Mouse (Mus musculus) forebrain, embryonic 11.5 days (tissue): ENCODE measurements around the gene Lca5. TPM values are rescaled to one million over a fixed set of nuclear protein-coding genes. Genes with fewer than 3 reads are reported as not detected.
A peak's percentile ranks its signal among the peaks of the same experiment; 100 is the strongest.

ENCODE experiments used
- ATAC-seq: fragments of 200-750 bp; cut with Nextera tagmentation; replicated peaks from 2 replicates; pipeline ENCODE4 v1.8.0; 2017; ENCODE audit warnings: moderate TSS enrichment; ENCODE audit not compliant: low FRiP score
- DNase-seq: peaks from one replicate; pipeline ENCODE4 v3.0.0-alpha.2; 2017; ENCODE audit warnings: low spot score
- H3K27ac ChIP-seq: fragments of 300-500 bp; sonication (generic); 2 replicates; pipeline ENCODE4 v1.5.1; 2014; ENCODE audit warnings: low read depth, low read length
- H3K27me3 ChIP-seq: fragments of 300-500 bp; sonication (generic); 2 replicates; pipeline ENCODE4 v1.6.1; 2014; ENCODE audit warnings: mild to moderate bottlenecking, low read length, mixed read lengths; ENCODE audit not compliant: control insufficient read depth, insufficient read depth
- H3K36me3 ChIP-seq: fragments of 300-500 bp; sonication (generic); 2 replicates; pipeline ENCODE4 v1.6.1; 2014; ENCODE audit warnings: mild to moderate bottlenecking, low read length, moderate library complexity, mixed read lengths; ENCODE audit not compliant: control insufficient read depth, insufficient read depth
- H3K4me1 ChIP-seq: fragments of 300-500 bp; sonication (generic); replicated peaks from 2 replicates; pipeline ENCODE4 v1.6.1; 2014; ENCODE audit warnings: low read length, mixed read lengths; ENCODE audit not compliant: control insufficient read depth, insufficient read depth
- H3K4me2 ChIP-seq: fragments of 300-500 bp; sonication (generic); 2 replicates; pipeline ENCODE4 v1.6.1; 2014; ENCODE audit warnings: low read depth, mild to moderate bottlenecking, low read length, moderate library complexity, mixed read lengths; ENCODE audit not compliant: severe bottlenecking
- H3K4me3 ChIP-seq: fragments of 300-500 bp; sonication (generic); 2 replicates; pipeline ENCODE4 v1.5.1; 2014; ENCODE audit warnings: low read depth, low read length
- H3K9ac ChIP-seq: fragments of 300-500 bp; sonication (generic); 2 replicates; pipeline ENCODE4 v1.6.1; 2014; ENCODE audit warnings: low read length
- H3K9me3 ChIP-seq: fragments of 300-500 bp; sonication (generic); 2 replicates; pipeline ENCODE4 v1.6.1; 2016; ENCODE audit warnings: low read length, mixed read lengths; ENCODE audit not compliant: control insufficient read depth
- WGBS: fragments of 180-500 bp; shearing (Covaris S2); extraction: QIAGEN DNeasy Blood & Tissue Kit; methylation state at CpG from one replicate; pipeline ENCODE4 v1.1.7; 2014; 5-methylcytosine and 5-hydroxymethylcytosine counted together
- polyA plus RNA-seq: library from polyadenylated mRNA; unstranded; fragments of >200 nt; fragmentation: Nextera tagmentation; extraction: Ambion mirVana; gene quantifications from 2 replicates; pipeline ENCODE4 v1.2.1, GENCODE M21; 2014

Lca5 gene
- polyA plus RNA-seq, result 29.4 TPM in 2 replicates

DNA sequence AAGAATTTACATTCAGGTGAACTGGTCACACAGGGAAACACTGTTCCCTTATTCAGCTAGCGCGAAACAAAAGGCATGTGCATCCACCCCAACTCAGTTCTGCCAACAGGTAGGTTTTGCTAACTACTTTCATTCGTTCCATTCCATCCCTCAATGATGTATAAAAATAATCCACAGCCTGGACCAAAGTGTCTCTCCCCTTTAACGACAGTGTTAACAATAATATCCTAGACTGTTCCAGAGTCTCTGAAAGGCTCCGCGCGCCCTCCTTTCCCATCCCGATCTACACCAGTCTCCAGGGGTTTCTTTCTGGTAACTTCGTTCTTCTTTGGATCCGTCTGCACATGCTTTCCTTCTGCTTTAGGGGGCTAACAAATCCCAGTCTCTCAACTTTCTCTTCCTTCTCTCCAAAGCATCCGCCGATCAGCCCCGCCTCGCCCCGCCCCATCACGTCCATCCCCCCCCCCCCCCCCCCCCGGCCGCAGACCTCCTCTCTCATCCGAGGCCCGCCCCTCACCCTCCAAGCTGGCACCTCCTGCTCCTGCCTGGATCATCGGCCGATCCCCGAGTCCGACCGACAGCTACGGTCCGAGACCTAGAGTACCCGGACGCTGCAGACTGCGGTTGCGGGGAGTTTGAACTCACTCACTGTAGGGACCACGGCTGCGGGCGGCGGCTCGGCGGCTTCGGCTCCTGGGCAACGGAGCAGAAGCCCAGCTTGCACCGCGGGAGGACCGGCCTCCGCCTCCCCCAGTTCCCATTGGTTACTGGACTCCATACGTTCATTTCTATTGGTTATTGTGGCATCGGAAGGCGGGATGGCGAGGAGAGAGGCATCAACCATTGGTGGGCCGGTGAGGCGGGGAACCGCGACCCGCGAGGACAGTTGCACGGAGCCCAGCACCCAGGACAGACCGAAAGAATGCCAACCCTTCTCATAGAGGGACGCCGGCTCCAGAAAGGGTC is at the start of gene Lca5:
Gene Lca5, minus strand, starts transcription at position 736 of the 966 bp plus-strand sequence.
- Histone ChIP-seq H3K4me1 (peaks cover 5% of the 10 kb centered on the region; the same call in 1 of the 2 replicates), H3K4me3 (peak within 1 kb of the TSS; percentile 54), H3K27me3 (no peaks in the 10 kb centered on the region), H3K4me2 (peak within 1 kb of the TSS; percentile 53), H3K9me3 (no peaks in the 10 kb centered on the region), H3K27ac (peak within 1 kb of the TSS; percentile 95), H3K9ac (peak within 1 kb of the TSS; percentile 77), H3K36me3 (no peaks in the 10 kb centered on the region)
- ATAC-seq, result peak; percentile 99
- 2% methylated on average over 53 of the region's 57 CpGs for WGBS
- DNase-seq, result peak; percentile 95

- no peaks in the 10 kb centered on the region for H3K4me1 ChIP-seq
- no peak overlapping the region for H3K4me3 ChIP-seq
- DNase-seq (no peak), ATAC-seq (peak; percentile 46; the same call in 1 of the 2 replicates)
- H3K9me3 ChIP-seq, result no peaks in the 10 kb centered on the region
- no peak overlapping the region for H3K4me2 ChIP-seq
- 58% methylated on average over 15 of the region's 15 CpGs for WGBS
- H3K9ac ChIP-seq, result no peak overlapping the region
- no peaks in the 10 kb centered on the region for H3K27me3 ChIP-seq
- no peak overlapping the region for H3K27ac ChIP-seq
- H3K36me3 ChIP-seq, result no peaks in the 10 kb centered on the region
Measured at GRCm38 (mm10) chr9:83488491-83489210, 47.7 kb upstream of the Lca5 start.

- Histone ChIP-seq H3K4me3 (no peak overlapping the region), H3K9ac (no peak overlapping the region), H3K4me2 (no peak overlapping the region), H3K4me1 (no peaks in the 10 kb centered on the region), H3K9me3 (no peaks in the 10 kb centered on the region), H3K36me3 (no peaks in the 10 kb centered on the region), H3K27me3 (no peaks in the 10 kb centered on the region), H3K27ac (no peak overlapping the region)
- DNase-seq (no peak), ATAC-seq (no peak)
- WGBS, result 58% methylated on average over 9 of the region's 9 CpGs
Measured at GRCm38 (mm10) chr9:83487771-83488470, 47.0 kb upstream of the Lca5 start.

DNA sequence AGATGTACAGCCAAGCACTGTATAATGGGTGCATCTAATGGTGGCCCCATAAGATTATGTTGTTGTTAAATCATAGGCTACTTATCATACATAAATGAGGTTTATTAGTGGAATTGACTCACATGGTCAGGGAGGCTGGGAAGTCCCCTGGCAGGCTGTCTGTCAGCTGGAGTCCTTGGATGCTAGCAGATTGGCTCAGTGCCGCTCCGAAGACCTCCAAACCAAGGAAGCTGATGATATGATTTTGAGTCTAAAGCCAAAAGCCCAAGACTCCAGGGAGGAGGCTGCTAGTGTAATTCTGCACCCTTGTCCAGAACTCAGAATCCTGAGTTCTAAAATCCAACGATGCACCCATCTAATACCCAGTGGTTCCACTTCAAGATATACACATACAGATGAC is 45.0 kb upstream of the Lca5 start:
- 93% methylated on average over 3 of the region's 3 CpGs for WGBS
- Histone ChIP-seq H3K4me3 (no peak overlapping the region), H3K9ac (no peak overlapping the region), H3K4me2 (no peak overlapping the region), H3K36me3 (no peaks in the 10 kb centered on the region), H3K9me3 (no peaks in the 10 kb centered on the region), H3K27ac (no peak overlapping the region), H3K27me3 (no peaks in the 10 kb centered on the region), H3K4me1 (0 out of 2 replicates have a peak, but pooled peaks cover 1% of the 10 kb centered on the region)
- ATAC-seq (no peak), DNase-seq (no peak)

DNA sequence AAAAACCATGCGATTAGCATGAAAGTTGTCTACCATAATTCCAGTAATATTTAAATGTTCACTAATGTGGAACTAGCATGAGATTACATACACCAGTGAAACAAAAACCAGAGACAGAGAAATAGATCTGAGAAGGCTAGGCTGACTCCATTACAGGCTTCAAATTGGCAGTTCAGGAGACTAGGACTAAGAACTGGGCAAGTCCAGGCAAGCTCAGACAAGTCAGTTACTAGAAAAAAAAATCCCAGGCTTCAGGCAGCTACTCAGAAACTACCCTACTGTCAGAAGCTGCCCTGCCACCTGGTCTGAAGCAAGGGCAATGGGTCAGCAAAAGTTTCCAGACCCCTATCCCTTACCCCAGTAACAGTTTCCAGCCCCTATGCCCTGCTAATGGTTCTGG is 44.4 kb upstream of the Lca5 start:
- 94% methylated on average over 1 of the region's 1 CpGs for WGBS
- no peaks in the 10 kb centered on the region for H3K27me3 ChIP-seq

DNA sequence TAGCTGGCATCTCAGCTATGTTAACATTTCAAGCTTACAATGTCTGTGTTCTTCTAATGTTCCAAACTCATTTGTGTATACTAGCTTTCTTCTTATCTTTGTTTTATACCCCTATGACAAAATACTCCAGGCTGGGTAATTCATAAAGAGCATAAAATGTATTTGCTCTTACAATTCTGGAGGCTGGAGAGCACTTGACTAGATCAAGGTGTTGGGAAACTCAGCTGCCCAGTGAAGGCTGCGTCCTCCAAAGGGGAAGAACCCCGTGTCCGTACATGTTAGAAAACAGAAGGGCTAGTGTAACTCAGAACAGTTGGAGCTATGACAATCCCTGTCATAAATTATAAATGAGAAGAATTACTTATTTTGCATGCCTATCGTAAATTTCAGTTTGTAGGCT is 42.5 kb upstream of the Lca5 start:
- no peak overlapping the region for H3K9ac ChIP-seq
- H3K27ac ChIP-seq, result no peak overlapping the region
- H3K4me2 ChIP-seq, result no peak overlapping the region
- H3K4me1 ChIP-seq, result 0 out of 2 replicates have a peak, but pooled peaks cover 1% of the 10 kb centered on the region
- H3K4me3 ChIP-seq, result no peak overlapping the region
- no peaks in the 10 kb centered on the region for H3K36me3 ChIP-seq
- WGBS, result 93% methylated on average over 4 of the region's 4 CpGs
- no peaks in the 10 kb centered on the region for H3K27me3 ChIP-seq
- DNase-seq (no peak), ATAC-seq (no peak)
- no peaks in the 10 kb centered on the region for H3K9me3 ChIP-seq

More for the DNA sequence above, 44.4 kb upstream of the Lca5 start:
- Histone ChIP-seq H3K4me1 (0 out of 2 replicates have a peak, but pooled peaks cover 1% of the 10 kb centered on the region), H3K4me3 (no peak overlapping the region), H3K4me2 (no peak overlapping the region), H3K36me3 (no peaks in the 10 kb centered on the region), H3K27ac (no peak overlapping the region), H3K9me3 (no peaks in the 10 kb centered on the region), H3K9ac (no peak overlapping the region)
- ATAC-seq (no peak), DNase-seq (no peak)

- H3K4me2 ChIP-seq, result no peak overlapping the region
- H3K9ac ChIP-seq, result no peak overlapping the region
- 79% methylated on average over 4 of the region's 4 CpGs for WGBS
- ATAC-seq, result peak; percentile 76
- 0 out of 2 replicates have a peak, but pooled peaks cover 1% of the 10 kb centered on the region for H3K4me1 ChIP-seq
- H3K27ac ChIP-seq, result no peak overlapping the region
- H3K36me3 ChIP-seq, result no peaks in the 10 kb centered on the region
- H3K4me3 ChIP-seq, result no peak overlapping the region
- H3K9me3 ChIP-seq, result no peaks in the 10 kb centered on the region
- peak; percentile 67 for DNase-seq
- no peaks in the 10 kb centered on the region for H3K27me3 ChIP-seq
Measured at GRCm38 (mm10) chr9:83482176-83482949, 41.4 kb upstream of the Lca5 start.
